In the genomic region with DNA sequence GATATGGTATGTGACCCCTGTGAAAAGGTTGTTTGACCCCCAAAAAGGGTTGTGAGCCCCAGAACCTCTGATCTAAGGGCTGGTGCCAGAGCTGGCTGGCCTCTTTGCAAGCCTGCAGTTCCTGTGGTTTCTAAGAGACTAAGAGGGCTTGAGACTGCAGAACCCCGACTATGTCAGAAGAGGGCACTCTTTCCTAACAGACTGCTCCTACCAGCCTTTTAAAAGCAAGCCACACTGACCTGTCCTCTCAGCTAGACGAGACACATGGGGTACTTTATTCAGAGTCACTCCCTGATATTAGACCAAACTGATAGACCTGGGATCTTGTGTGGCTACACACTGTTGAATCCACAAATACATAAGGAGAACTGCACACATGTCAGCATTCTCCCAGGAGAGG, we compare ENCODE assay signal across 8 mouse cellular contexts. TPM values are rescaled to one million over a fixed set of nuclear protein-coding genes. Genes with fewer than 3 reads are reported as not detected.
A peak's percentile ranks its signal among the peaks of the same experiment; 100 is the strongest.
DNase-seq lines count a peak whose midpoint lies in the region; ATAC-seq and TF ChIP-seq lines count a peak whose summit lies in the region.

No protein-coding gene starts in this region.

- no peak overlapping the region for H3K9ac ChIP-seq in midbrain, embryonic 14.5 days (replicated peaks; ENCODE audit: low read length)

- H3K9me3 ChIP-seq in midbrain, embryonic 14.5 days (ENCODE audit: control insufficient read depth, low read length), result no peaks in the 10 kb centered on the region

- peak; percentile 68 for TF ChIP-seq CTCF in gastrocnemius, adult 2 months (IDR thresholded peaks at IDR 0.05)

- intact Hi-C loops in gastrocnemius, adult 2 months (cut with DNase I), result loop anchor here (5.0 kb wide), 1 partner anchor 254 kb away; no protein-coding TSS in a partner anchor
- intact Hi-C loops in gastrocnemius, postnatal 14 days (cut with DNase I; ENCODE audit: low total_unique reads), result loop anchor here (5.0 kb wide), 1 partner anchor 259 kb away; no protein-coding TSS in a partner anchor

- H3K4me3 ChIP-seq in gastrocnemius, adult 2 months, result no peak overlapping the region
- H3K4me3 ChIP-seq in midbrain, embryonic 14.5 days (replicated peaks; ENCODE audit: low read depth, low read length), result no peak overlapping the region

- WGBS in midbrain, embryonic 14.5 days, result 3% methylated on average over 2 of the region's 2 CpGs

- H3K36me3 ChIP-seq in midbrain, embryonic 14.5 days (ENCODE audit: control insufficient read depth, insufficient read depth, low read length), result no peaks in the 10 kb centered on the region

- no peak overlapping the region for H3K4me2 ChIP-seq in midbrain, embryonic 14.5 days (ENCODE audit: low read length)

- H3K4me1 ChIP-seq in midbrain, embryonic 14.5 days (ENCODE audit: control insufficient read depth, insufficient read depth, low read length), result no peaks in the 10 kb centered on the region

- ATAC-seq in frontal cortex, adult (ENCODE audit: low TSS enrichment), result peak; percentile 87
- ATAC-seq in midbrain, embryonic 14.5 days (ENCODE audit: low FRiP score, low TSS enrichment), result no peak

- H3K27me3 ChIP-seq in midbrain, embryonic 14.5 days (ENCODE audit: control insufficient read depth, insufficient read depth, low read length), result no peaks in the 10 kb centered on the region

- no peak overlapping the region for H3K27ac ChIP-seq in gastrocnemius, adult 2 months
- H3K27ac ChIP-seq in midbrain, embryonic 14.5 days (replicated peaks; ENCODE audit: low read depth, low read length), result no peak overlapping the region

- peak; percentile 20 for DNase-seq in gastrocnemius, adult 2 months
- no peak for DNase-seq in gastrocnemius, postnatal 14 days
- peak; percentile 73 for DNase-seq in 416B (ENCODE audit: low read depth)
- DNase-seq in adrenal gland, postnatal 36 days, result peak; percentile 22 to 32
- DNase-seq in layer of hippocampus, adult 18-20 months (ENCODE audit: low spot score in 2 of 2), result peak; percentile 25 to 76
- peak; percentile 81 for DNase-seq in midbrain, embryonic 14.5 days
- peak; percentile 9 for DNase-seq in thymus, postnatal 25 days

RNA-seq across cellular contexts. Expression of a gene that starts 19.9 kb away (rescaled TPM):
- 1 to 10 TPM; 1.6 to 3.4 TPM for total RNA-seq in gastrocnemius, adult 2 months (2021)
- total RNA-seq in gastrocnemius, postnatal 14 days (2021), result 1 to 10 TPM; 2.2 to 3.8 TPM
- total RNA-seq in adrenal gland, postnatal 36 days (2021), result 1 to 10 TPM; 1.9 to 5.4 TPM
- total RNA-seq in layer of hippocampus, adult 18-20 months (2021), result 10 to 100 TPM; 21.6 to 24.7 TPM
- polyA plus RNA-seq in midbrain, embryonic 14.5 days (2014; fragmentation: Nextera tagmentation; extraction: Ambion mirVana), result 5.4 and 11.1 TPM in 2 replicates
